Mouse (Mus musculus): ENCODE data around the gene Pcyt2. TPM values are rescaled to one million over a fixed set of nuclear protein-coding genes. Genes with fewer than 3 reads are reported as not detected.
"Not testable (repeated sequence)": the region's sequence is repeated elsewhere in the genome, so short reads cannot be mapped to it uniquely, and the experiment has no call there.

Pcyt2 gene
- total RNA-seq, 2 experiments from 2014 or later = 36.6 to 41.4 TPM

- no peak for DNase-seq (ENCODE audit: low spot score in 2 of 2)
Measured at GRCm38 (mm10) chr11:120583937-120584336, 33.8 kb downstream of the Pcyt2 start.

- not testable (repeated sequence) for DNase-seq (ENCODE audit: low spot score in 2 of 2)
Measured at GRCm38 (mm10) chr11:120582982-120583293, 34.8 kb downstream of the Pcyt2 start.

GRCm38 (mm10) chr11:120582268-120582981, 35.3 kb downstream of the Pcyt2 start:
- DNase-seq (ENCODE audit: low spot score in 2 of 2) = no peak

GRCm38 (mm10) chr11:120581490-120582267, 36.1 kb downstream of the Pcyt2 start, which contains the start of gene Arhgdia:
Arhgdia (minus strand) TSS chr11:120581624.
- DNase-seq (ENCODE audit: low spot score in 2 of 2) = peak; percentile 89 to 91

GRCm38 (mm10) chr11:120580871-120581331, 36.8 kb downstream of the Pcyt2 start:
- peak in 1 of 2 experiments; percentile 55 for DNase-seq (ENCODE audit: low spot score in 2 of 2)

GRCm38 (mm10) chr11:120580190-120580589, 37.5 kb downstream of the Pcyt2 start:
- DNase-seq (ENCODE audit: low spot score in 2 of 2) = no peak

- DNase-seq (ENCODE audit: low spot score in 2 of 2) = peak; percentile 56 to 74
Measured at GRCm38 (mm10) chr11:120579316-120580107, 38.2 kb downstream of the Pcyt2 start.

GRCm38 (mm10) chr11:120578694-120579243, 39.0 kb downstream of the Pcyt2 start:
- DNase-seq (ENCODE audit: low spot score in 2 of 2) = no peak

GRCm38 (mm10) chr11:120578024-120578693, 39.6 kb downstream of the Pcyt2 start:
- DNase-seq (ENCODE audit: low spot score in 2 of 2) = no peak

GRCm38 (mm10) chr11:120577211-120578023, 40.3 kb downstream of the Pcyt2 start:
- DNase-seq (ENCODE audit: low spot score in 2 of 2) = peak in 1 of 2 experiments; percentile 31

- no peak for DNase-seq (ENCODE audit: low spot score in 2 of 2)
Measured at GRCm38 (mm10) chr11:120576365-120576981, 41.3 kb downstream of the Pcyt2 start.

GRCm38 (mm10) chr11:120575940-120576339, 41.8 kb downstream of the Pcyt2 start:
- DNase-seq (ENCODE audit: low spot score in 2 of 2) = no peak

- no peak for DNase-seq (ENCODE audit: low spot score in 2 of 2)
Measured at GRCm38 (mm10) chr11:120575046-120575445, 42.7 kb downstream of the Pcyt2 start.

- DNase-seq (ENCODE audit: low spot score in 2 of 2) = no peak
Measured at GRCm38 (mm10) chr11:120574278-120574600, 43.5 kb downstream of the Pcyt2 start.

GRCm38 (mm10) chr11:120573585-120574277, 44.0 kb downstream of the Pcyt2 start:
- no peak for DNase-seq (ENCODE audit: low spot score in 2 of 2)

- peak; percentile 99 to 100 for DNase-seq (ENCODE audit: low spot score in 2 of 2)
Measured at GRCm38 (mm10) chr11:120572752-120573584, 44.8 kb downstream of the Pcyt2 start, which contains the start of gene P4hb. P4hb (minus strand) TSS chr11:120573253.

- DNase-seq (ENCODE audit: low spot score in 2 of 2) = no peak
Measured at GRCm38 (mm10) chr11:120572417-120572751, 45.4 kb downstream of the Pcyt2 start.
